Mouse (Mus musculus): ENCODE results near the gene Casp7.

Casp7 gene

GRCm38 (mm10) chr19:56474869-56475550 lies 78.1 kb downstream of the Casp7 start:
- no peak for DNase-seq

- no peak for DNase-seq
Observed at GRCm38 (mm10) chr19:56476546-56476945, 79.6 kb downstream of the Casp7 start.

- no peak for DNase-seq
Observed at GRCm38 (mm10) chr19:56477253-56477652, 80.3 kb downstream of the Casp7 start.

DNA sequence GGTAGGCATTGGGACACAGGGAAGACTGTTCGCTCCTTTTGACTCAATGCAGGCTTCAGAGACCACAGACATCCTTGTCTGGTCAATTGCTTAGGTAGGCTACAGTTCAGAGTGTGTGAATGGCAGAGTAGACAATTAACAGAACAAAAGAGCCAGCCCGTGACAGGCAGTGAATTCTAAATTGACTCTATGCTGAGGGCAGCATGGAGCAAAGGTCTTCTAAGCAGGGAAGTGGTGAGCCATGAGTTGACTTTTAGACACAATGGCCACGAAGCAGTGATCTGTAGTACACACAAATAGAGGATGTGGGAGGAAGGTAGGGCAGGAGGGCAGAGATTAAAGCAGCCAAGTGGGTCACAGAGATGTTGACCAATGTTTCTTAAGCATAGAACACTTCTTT lies 80.9 kb downstream of the Casp7 start:
- peak; percentile 52 for DNase-seq

GRCm38 (mm10) chr19:56484630-56485375 lies 87.9 kb downstream of the Casp7 start:
- DNase-seq = no peak

- DNase-seq = peak; percentile 31
Observed at GRCm38 (mm10) chr19:56485376-56486271, 88.7 kb downstream of the Casp7 start.

GRCm38 (mm10) chr19:56486926-56487325 lies 90.0 kb downstream of the Casp7 start:
- no peak for DNase-seq

DNA sequence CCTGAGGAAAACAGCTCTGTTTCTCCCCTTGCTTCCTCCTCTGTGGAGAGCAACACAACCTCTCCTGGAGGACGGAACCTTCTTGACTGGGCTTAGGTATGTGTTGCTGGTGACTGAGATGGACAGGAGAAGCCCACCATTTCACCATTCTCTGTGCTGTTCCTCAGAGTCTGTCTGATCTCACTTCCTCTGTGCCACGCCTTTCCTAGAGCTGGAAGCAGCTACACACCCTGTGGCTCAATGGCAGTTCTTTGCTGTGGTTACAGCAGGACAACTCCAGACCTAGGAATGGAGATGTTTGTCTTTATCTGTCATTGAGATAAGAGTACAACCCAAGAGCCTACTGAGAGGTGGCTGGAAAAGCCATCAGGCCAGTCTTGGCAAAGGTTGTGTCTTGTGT lies 90.4 kb downstream of the Casp7 start:
- no peak for DNase-seq

DNA sequence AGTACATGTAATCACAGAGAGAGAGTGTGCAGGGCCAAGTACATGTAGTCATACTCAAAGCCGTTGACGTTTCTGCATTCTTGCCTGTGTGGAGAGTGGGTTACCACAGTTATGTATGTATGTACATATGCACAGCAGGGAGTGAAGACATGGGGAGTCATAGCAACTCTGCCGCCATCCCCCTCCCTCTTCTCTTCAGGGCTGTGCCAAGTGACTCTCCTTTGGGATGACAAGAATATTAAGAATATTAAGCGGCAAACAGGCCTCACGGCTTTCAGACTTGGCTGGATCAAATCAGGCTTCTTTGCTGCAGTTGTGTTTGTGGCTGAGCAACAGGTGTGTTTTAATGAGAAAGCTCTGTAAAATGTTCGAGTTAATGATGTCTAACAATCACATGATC lies 92.7 kb downstream of the Casp7 start:
- DNase-seq = no peak

All from kidney, adult 11 months (tissue).